Mouse (Mus musculus) left cerebral cortex, postnatal 14 days (tissue): ENCODE measurements around the gene Acox1. TPM values are rescaled to one million over a fixed set of nuclear protein-coding genes. Genes with fewer than 3 reads are reported as not detected.

Experiments used
- DNase-seq, 2 experiments: peaks; one replicate each; pipeline ENCODE4 v3.0.0; 2021 to 2022; ENCODE audit warnings: low spot score in 2 of 2, mixed read lengths in 1 of 2
- intact Hi-C: fragments of 180-260 bp; cut with DNase I; formaldehyde crosslinking; loops from one replicate; pipeline ENCODE4 v1.15.1; 2025
- total RNA-seq, 2 experiments: library from RNA; stranded (reverse); gene quantifications; 2 replicates each; pipeline ENCODE4 v1.2.3; 2021

Gene Acox1
- total RNA-seq, 2 experiments from 2014 or later = 120 to 121 TPM

- intact Hi-C loops = loop anchor here (5.0 kb wide), 1 partner anchor 112 kb away; no protein-coding TSS in a partner anchor
- DNase-seq = no peak
Measured at GRCm38 (mm10) chr11:116134171-116134570, 64.7 kb downstream of the Acox1 start.

- intact Hi-C loops = loop anchor here (5.0 kb wide), 1 partner anchor 111 kb away; no protein-coding TSS in a partner anchor
- no peak for DNase-seq
Measured at GRCm38 (mm10) chr11:116133497-116133896, 65.3 kb downstream of the Acox1 start.

- DNase-seq = no peak
- intact Hi-C loops = loop anchor here (5.0 kb wide), 1 partner anchor 110 kb away; no protein-coding TSS in a partner anchor
Measured at GRCm38 (mm10) chr11:116132366-116133333, 66.2 kb downstream of the Acox1 start.

DNA sequence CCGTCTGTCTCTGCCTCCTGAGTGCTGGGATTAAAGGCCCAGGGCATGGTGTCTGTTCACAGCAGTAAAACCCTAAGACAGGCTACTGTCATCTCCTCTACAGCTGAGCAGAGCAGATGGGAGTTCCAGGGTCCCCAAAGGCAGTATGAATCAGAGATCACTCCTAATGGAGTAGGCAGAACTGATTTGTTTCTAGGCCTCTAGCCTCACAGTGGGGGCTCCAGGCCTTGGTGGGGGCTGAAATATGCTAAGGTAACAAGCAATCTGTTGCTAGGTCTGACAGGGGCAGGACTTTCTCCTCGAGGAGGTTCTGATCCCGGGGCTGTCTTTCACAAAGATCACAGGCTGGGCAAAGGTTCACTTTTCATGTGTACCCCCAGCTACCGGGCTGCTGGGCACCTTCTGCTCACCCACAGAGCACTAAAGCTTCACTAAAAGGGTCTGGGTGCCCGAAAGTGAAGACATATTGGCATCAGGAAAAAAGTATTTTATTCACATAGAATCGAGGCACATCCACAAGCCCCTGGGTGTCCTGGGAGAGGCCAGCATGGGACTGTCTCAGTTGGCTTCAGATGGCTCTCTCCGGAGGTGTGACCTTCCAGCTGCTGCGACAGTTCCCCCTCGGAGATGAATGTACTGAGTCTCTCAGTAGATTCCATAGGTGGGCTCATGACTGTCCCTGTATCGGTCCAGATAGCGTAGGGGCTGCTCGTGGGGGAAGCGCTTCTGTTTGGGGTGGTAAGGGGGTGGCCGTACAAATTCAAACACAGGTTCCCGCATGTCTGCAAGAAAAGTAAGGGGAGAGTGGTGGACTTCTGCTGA is 67.3 kb downstream of the Acox1 start:
- DNase-seq = no peak
- intact Hi-C loops = loop anchor here (5.0 kb wide), 1 partner anchor 109 kb away; no protein-coding TSS in a partner anchor

- DNase-seq = peak; percentile 89 to 91
- intact Hi-C loops = loop anchor here (1.0 to 5.0 kb wide), 2 partner anchors 43 to 108 kb away; no protein-coding TSS in a partner anchor
Measured at GRCm38 (mm10) chr11:116130488-116131205, 68.2 kb downstream of the Acox1 start, which contains the start of gene Trim65. Gene Trim65, minus strand, starts transcription at chr11:116131128.

DNA sequence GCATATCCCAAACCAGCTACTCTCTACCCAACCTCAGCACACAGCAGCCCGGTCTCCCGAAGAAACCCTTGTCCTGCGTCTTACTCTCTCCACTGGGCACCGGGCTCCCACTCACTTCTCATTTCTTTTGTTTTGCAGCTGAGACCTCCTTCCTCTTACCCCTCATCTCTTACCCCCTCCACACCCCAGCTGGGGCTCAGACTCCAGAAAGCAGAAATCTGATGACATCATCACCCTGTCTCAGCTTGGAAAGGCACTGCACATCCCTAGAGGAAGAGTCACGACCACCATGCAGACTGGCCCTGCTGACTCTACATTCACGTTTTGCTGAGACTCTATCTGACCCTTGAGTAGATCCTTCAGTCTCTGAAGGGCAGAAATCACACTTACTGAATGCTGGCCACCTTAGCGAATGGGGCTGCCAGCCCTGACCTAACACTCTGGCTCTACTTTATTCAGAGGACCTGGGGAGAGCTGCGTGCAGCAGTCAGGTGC is 68.8 kb downstream of the Acox1 start:
- intact Hi-C loops = loop anchor here (1.0 to 5.0 kb wide), 2 partner anchors 43 to 108 kb away; no protein-coding TSS in a partner anchor
- DNase-seq = no peak

GRCm38 (mm10) chr11:116129091-116129790 is 69.6 kb downstream of the Acox1 start:
- DNase-seq = no peak
- intact Hi-C loops = no loop called here

- intact Hi-C loops = no loop called here
- no peak for DNase-seq
Measured at GRCm38 (mm10) chr11:116127986-116128385, 70.9 kb downstream of the Acox1 start.

DNA sequence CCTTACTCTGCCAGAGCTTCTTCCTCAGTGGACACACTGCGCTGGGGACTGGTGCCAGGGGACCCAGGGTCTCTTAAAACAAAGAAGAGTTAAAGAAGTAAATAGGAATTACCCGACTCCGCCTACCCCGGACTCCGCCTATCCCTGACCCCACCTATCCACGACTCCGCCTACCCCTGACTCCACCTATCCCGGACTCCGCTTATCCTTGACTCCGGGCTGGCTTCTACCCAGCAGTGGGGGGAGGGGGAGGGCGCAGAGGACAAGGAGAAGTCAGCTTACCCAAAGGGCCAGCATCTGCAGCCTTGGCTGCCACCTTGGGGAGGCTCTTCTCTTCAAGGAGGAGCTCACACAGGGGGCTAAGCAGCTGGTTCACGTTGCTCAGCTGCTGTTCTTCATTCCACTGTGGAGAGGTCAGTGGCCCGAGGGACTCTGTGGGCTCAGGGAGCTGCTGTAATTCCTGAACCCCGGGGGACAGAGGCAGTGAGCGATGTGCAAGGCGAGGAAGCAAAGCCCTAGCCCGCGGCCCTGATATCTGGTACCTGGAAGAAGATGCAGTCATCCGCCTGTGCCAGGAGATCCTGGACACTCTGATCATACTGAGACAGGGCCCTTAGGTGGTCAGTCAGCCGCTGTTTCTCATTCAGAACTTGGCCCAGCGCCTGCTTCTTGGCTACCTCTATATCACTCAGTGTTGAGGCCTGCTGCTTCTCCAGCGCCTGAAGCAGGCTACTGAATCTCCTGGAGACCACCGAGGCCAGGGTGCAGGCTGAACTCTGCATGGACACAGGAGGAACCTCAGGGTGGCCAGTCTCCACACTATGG is 71.5 kb downstream of the Acox1 start, which contains the start of gene Trim47:
Trim47 (minus strand) TSS at position 55 of the 825 bp plus-strand sequence.
- intact Hi-C loops = no loop called here
- no peak for DNase-seq

DNA sequence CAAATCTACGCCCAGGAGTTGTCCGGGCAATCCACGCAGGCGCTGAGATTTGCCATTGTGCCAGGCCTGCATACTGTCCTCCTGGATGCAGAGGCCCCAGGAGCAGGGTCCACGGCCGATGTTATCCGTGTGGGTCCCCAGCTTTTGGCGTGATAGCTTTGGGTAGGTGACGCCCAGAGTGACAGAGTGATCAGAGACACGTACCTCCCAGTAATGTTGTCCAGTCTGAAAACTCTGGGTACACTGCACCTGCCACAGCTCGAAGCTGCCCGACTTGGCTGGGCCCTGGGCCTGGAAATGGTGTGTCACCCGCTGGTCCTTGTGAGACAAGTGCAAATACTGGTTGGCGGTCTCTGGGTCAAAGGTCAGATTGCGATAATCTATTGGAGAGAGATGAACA is 72.6 kb downstream of the Acox1 start:
- DNase-seq = no peak
- intact Hi-C loops = no loop called here

Other genes starting within 250 kb of the Acox1 start
- gene Itgb4, start 224.3 kb downstream of the Acox1 start, total RNA-seq = 1 to 10 TPM; 3.2 to 4.2 TPM
- gene Galk1, start 186.3 kb downstream of the Acox1 start, total RNA-seq = 10 to 100 TPM; 18.8 to 19.4 TPM
- 100 to 1,000 TPM; 254 to 295 TPM for gene H3f3b, start 171.1 kb downstream of the Acox1 start, total RNA-seq
- gene Unk, start 168.7 kb downstream of the Acox1 start, total RNA-seq = 10 to 100 TPM; 23.8 to 25.5 TPM
- under 1 TPM; 0.46 to 0.55 TPM for gene Unc13d, start 121.1 kb downstream of the Acox1 start, total RNA-seq
- 100 to 1,000 TPM; 278 to 292 TPM for gene Wbp2, start 112.0 kb downstream of the Acox1 start, total RNA-seq
- gene Trim47, start 71.8 kb downstream of the Acox1 start, total RNA-seq = 1 to 10 TPM; 8.7 to 9.0 TPM
- gene Trim65, start 67.9 kb downstream of the Acox1 start, total RNA-seq = 1 to 10 TPM; 5.4 to 7.0 TPM
- gene Mrpl38, start 60.2 kb downstream of the Acox1 start, total RNA-seq = 10 to 100 TPM; 51.1 to 56.1 TPM
- gene Fbf1, start 30.9 kb downstream of the Acox1 start, total RNA-seq = 10 to 100 TPM; 88.7 to 94.7 TPM
- 10 to 100 TPM; 41.5 to 44.0 TPM for gene Ten1, start 190 bp downstream of the Acox1 start, total RNA-seq
- gene Evpl, start 39.0 kb upstream of the Acox1 start, total RNA-seq = under 1 TPM; 0.68 to 0.97 TPM
- 10 to 100 TPM; 52.0 to 56.4 TPM for gene Srp68, start 75.2 kb upstream of the Acox1 start, total RNA-seq
- gene Galr2, start 81.9 kb upstream of the Acox1 start, total RNA-seq = under 1 TPM in 1 of 2 experiments, not detected in 1; 0.18 TPM
- gene Exoc7, start 108.2 kb upstream of the Acox1 start, total RNA-seq = 100 to 1,000 TPM in 1 of 2 experiments, 10 to 100 TPM in 1; 92.7 to 115 TPM
- 1 to 10 TPM; 4.2 to 5.5 TPM for gene Foxj1, start 136.4 kb upstream of the Acox1 start, total RNA-seq
- gene Rnf157, start 214.0 kb upstream of the Acox1 start, total RNA-seq = 100 to 1,000 TPM; 228 to 235 TPM
- gene Ubald2, start 235.0 kb upstream of the Acox1 start, total RNA-seq = 10 to 100 TPM; 30.1 to 32.0 TPM